Mouse (Mus musculus) right cerebral cortex, adult 18-20 months (tissue): ENCODE data around the gene Smyd3.

Source experiments
- DNase-seq: peaks from one replicate; pipeline ENCODE4 v3.0.0; 2022; ENCODE audit warnings: mixed read lengths

Smyd3 gene

GRCm38 (mm10) chr1:178929531-178929930 is 588.3 kb downstream of the Smyd3 start:
- DNase-seq = no peak

GRCm38 (mm10) chr1:178924492-178925183 is 593.2 kb downstream of the Smyd3 start:
- DNase-seq = no peak

- DNase-seq = no peak
Observed at GRCm38 (mm10) chr1:178917194-178917902, 600.5 kb downstream of the Smyd3 start.

- DNase-seq = no peak
Observed at GRCm38 (mm10) chr1:178915056-178915455, 602.8 kb downstream of the Smyd3 start.

- no peak for DNase-seq
Observed at GRCm38 (mm10) chr1:178912936-178913716, 604.7 kb downstream of the Smyd3 start.

- DNase-seq = no peak
Observed at GRCm38 (mm10) chr1:178910951-178911350, 606.9 kb downstream of the Smyd3 start.
